Mouse (Mus musculus): ENCODE measurements around the gene Litaf. TPM values are rescaled to one million over a fixed set of nuclear protein-coding genes. Genes with fewer than 3 reads are reported as not detected.
"Not testable (repeated sequence)": the region's sequence is repeated elsewhere in the genome, so short reads cannot be mapped to it uniquely, and the experiment has no call there.

Litaf gene
- total RNA-seq, 2 experiments from 2014 or later: 21.7 to 24.2 TPM

- intact Hi-C loops (cut with DNase I): loop anchor here (1.0 to 5.0 kb wide), 6 partner anchors 42 to 467 kb away; no protein-coding TSS in a partner anchor
- peak; percentile 68 for DNase-seq (ENCODE audit: low spot score)
These were observed 31.7 kb downstream of the Litaf start for GRCm38 (mm10) chr16:11034193-11034803.

- DNase-seq (ENCODE audit: low spot score): no peak
- intact Hi-C loops (cut with DNase I): loop anchor here (5.0 kb wide), 4 partner anchors 39 to 464 kb away; no protein-coding TSS in a partner anchor
These were observed 34.6 kb downstream of the Litaf start for GRCm38 (mm10) chr16:11031320-11031719.

GRCm38 (mm10) chr16:11030844-11031243, 35.1 kb downstream of the Litaf start:
- no peak for DNase-seq (ENCODE audit: low spot score)
- intact Hi-C loops (cut with DNase I): loop anchor here (5.0 kb wide), 4 partner anchors 39 to 464 kb away; no protein-coding TSS in a partner anchor

GRCm38 (mm10) chr16:11028206-11028605, 37.8 kb downstream of the Litaf start:
- intact Hi-C loops (cut with DNase I): no loop called here

GRCm38 (mm10) chr16:11024841-11025240, 41.1 kb downstream of the Litaf start:
- intact Hi-C loops (cut with DNase I): no loop called here
- DNase-seq (ENCODE audit: low spot score): no peak

More at GRCm38 (mm10) chr16:11028206-11028605, 37.8 kb downstream of the Litaf start:
- DNase-seq (ENCODE audit: low spot score): no peak

- intact Hi-C loops (cut with DNase I): no loop called here
These were observed 42.3 kb downstream of the Litaf start for GRCm38 (mm10) chr16:11023618-11024017.

DNA sequence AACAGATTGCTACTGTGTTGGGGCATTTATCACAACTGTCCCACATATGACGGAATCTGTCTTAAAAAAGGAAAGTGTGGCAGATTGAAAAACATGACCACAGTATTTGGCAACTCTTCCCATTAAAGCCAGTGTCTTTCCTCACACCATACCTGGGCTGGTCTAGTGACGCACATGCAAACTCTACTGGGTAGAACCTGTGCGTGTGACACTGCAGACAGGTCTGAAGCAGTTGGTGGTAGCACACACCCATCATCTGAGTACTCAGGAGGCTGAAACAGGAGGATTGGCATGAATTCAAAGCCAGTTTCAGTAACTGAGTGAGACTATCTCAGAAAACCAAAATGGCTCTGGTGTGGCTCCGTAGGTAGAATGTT, 43.9 kb downstream of the Litaf start:
- DNase-seq (ENCODE audit: low spot score): no peak
- intact Hi-C loops (cut with DNase I): no loop called here

More at GRCm38 (mm10) chr16:11023618-11024017, 42.3 kb downstream of the Litaf start:
- no peak for DNase-seq (ENCODE audit: low spot score)

- no peak for DNase-seq (ENCODE audit: low spot score)
- intact Hi-C loops (cut with DNase I): no loop called here
These were observed 44.4 kb downstream of the Litaf start for GRCm38 (mm10) chr16:11021403-11022112.

DNA sequence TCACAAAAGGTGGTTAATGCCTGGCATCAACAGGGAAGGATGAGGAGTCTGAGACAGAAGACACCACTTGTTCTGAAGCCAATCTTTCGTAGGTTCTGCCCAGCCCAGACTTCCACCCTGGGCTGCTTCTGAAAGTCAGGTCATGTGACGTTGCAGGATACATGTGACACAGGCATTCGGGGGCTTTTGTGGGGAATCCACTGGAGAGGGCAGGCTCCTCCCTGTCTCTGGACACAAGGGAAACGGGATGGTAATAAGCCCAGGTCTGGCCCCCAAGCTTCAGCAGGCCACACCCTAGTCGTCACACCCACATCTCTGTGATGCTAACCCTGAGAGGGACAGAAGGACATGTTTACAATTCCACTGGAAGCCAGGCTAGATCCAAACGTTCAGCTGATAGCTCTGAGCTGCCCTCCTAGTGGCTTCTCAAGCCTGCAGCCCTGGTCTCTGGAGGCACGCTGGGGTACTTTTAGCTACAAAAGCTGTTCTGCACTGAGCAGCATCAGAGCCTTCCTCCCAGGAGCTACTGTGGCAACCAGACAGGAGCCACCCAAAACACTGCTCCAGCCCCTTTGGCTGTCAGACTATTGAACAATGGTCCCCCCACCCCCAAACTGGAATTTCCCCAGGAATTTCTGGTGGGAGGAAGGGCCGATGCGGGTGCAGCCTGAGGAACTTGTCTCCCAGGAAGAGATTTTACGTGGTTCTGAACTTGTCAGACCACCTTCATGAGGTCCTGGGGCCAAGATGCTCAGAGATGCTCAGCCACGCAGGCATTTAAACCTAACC, 48.0 kb downstream of the Litaf start:
- no peak for DNase-seq (ENCODE audit: low spot score)
- intact Hi-C loops (cut with DNase I): no loop called here

- DNase-seq (ENCODE audit: low spot score): no peak
- intact Hi-C loops (cut with DNase I): no loop called here
These were observed 49.6 kb downstream of the Litaf start for GRCm38 (mm10) chr16:11016353-11016752.

- no peak for DNase-seq (ENCODE audit: low spot score)
- intact Hi-C loops (cut with DNase I): no loop called here
These were observed 51.5 kb downstream of the Litaf start for GRCm38 (mm10) chr16:11014407-11014806.

- DNase-seq (ENCODE audit: low spot score); intact Hi-C loops (cut with DNase I): not testable (repeated sequence)
These were observed 52.4 kb downstream of the Litaf start for GRCm38 (mm10) chr16:11013464-11014147.

- intact Hi-C loops (cut with DNase I): no loop called here
- DNase-seq (ENCODE audit: low spot score): peak; percentile 31
These were observed 53.1 kb downstream of the Litaf start for GRCm38 (mm10) chr16:11012571-11013463.

DNA sequence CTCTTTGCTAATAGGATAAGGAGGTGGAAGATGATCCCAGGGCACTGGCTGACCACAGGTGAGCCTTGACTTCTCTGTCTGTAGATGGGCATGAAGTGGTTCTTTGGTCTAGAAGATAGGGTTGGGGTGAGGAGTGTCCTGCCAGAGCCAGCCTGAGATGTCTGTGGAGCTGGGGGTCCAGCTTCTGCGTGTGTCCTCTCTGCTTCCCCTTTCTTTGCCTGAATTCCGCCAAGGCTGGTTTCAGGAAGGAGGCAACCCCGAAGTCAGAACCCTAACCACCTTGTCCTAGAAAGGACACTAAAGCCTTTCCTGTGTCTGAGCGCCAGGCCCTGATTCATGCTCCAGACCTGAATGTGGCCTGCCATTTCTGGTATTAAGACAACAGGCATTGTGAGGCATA, 54.0 kb downstream of the Litaf start:
- intact Hi-C loops (cut with DNase I): no loop called here

GRCm38 (mm10) chr16:11011206-11011605, 54.8 kb downstream of the Litaf start:
- intact Hi-C loops (cut with DNase I): no loop called here
- DNase-seq (ENCODE audit: low spot score): no peak

More for the DNA sequence above, 54.0 kb downstream of the Litaf start:
- no peak for DNase-seq (ENCODE audit: low spot score)

GRCm38 (mm10) chr16:11010270-11010669, 55.7 kb downstream of the Litaf start:
- intact Hi-C loops (cut with DNase I): no loop called here
- DNase-seq (ENCODE audit: low spot score): no peak

DNA sequence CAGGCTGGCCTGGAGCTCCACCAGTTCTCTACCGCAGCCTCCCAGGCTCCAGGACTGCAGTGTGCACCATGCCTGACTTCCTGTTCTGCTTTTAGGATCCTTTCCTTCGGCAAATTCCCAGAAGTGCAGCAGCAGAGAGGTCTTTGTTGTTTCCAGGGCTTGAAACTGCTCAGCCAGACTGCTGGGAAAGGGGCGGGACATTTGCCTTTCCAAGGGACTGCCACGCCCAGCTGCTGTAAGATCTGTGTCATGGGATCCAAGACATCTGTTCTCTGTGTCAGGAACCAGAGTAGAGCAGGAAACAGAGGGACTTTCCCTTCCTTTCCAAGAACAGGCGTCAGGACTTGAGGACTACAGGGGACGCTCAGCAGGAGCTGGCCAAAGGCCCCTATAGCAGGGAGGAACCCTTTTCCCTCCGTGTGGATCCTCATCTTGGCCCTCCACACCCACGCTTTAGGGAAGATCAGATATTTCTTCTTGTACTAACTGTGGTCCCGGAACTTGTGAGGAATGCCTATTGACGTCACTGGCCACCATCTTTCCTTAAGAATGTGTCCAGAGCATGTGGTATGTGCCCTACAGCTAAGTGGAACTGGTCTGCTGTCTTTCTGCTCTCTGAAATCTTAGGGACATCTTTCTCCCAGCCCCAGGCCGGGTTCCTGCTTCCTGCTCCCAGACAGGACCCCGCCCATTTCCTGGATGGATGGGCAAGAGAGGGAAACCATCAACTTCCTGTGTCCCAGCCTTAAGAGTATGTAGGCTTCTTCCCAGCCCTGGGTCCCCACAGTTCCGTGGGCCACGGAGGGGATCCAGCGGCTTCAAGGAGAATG, 57.6 kb downstream of the Litaf start:
- intact Hi-C loops (cut with DNase I): no loop called here
- peak; percentile 88 for DNase-seq (ENCODE audit: low spot score)

- intact Hi-C loops (cut with DNase I): no loop called here
- DNase-seq (ENCODE audit: low spot score): peak; percentile 30
These were observed 59.9 kb downstream of the Litaf start for GRCm38 (mm10) chr16:11006100-11006499.
